Mouse (Mus musculus) heart, adult 2 months (tissue): ENCODE results near the gene Nipsnap1.

ENCODE experiments used
- CTCF ChIP-seq: fragments of 200-600 bp; IDR thresholded peaks from 2 replicates; pipeline ENCODE4 v1.8.1; 2022; ENCODE audit warnings: antibody characterized with exemption, mild to moderate bottlenecking, moderate library complexity
- EP300 ChIP-seq: fragments of 200-500 bp; IDR thresholded peaks from 2 replicates; pipeline ENCODE4 v1.6.1; 2011; ENCODE audit warnings: low read depth, low read length, control low read depth; ENCODE audit not compliant: insufficient read depth
- POLR2A ChIP-seq: fragments of 200-500 bp; IDR thresholded peaks from 2 replicates; pipeline ENCODE4 v1.6.1; 2011; ENCODE audit warnings: mild to moderate bottlenecking, low read depth, low read length, control low read depth; ENCODE audit not compliant: insufficient read depth

GRCm38 (mm10) chr11:4827916-4828315 lies 45.8 kb upstream of the Nipsnap1 start:
- TF ChIP-seq EP300 (no peak), POLR2A (no peak), CTCF (no peak)
